Mouse (Mus musculus): ENCODE data around the gene Gm9821.

DNA sequence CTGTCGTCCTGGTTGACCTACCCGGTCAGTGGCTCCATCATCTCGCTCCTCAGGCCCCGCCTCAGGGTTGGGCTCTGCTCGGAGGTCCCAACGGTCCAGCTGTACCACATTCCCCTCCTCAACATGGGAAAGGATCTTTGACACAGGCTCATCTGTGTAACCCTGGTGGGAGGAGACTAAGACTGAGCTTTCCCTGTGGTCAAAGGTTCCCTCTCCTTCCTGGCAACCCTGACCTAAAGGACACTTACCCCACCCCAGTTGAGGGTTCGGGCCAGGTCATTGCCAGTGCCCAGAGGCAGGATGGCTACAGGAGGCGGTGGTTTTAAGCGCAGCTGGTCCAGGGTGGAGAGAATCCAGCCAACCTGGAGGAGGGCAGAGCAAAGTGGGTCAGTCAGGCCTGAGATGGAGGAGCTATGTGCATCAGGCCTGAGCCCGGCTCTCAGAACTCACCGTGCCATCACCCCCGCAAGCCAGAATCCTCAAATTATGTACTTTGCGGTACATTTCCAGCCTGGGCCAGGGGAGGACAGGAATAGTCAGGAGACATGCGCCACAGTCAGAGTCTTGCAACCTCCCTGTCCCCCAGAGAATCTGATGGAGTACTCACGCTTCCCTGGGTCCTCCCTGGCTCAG lies 6.1 kb upstream of the Gm9821 start:
- no peak for TF ChIP-seq POLR2A (IDR thresholded peaks at IDR 0.05; ENCODE audit: extremely low read depth, insufficient read depth, low read length)
- no peak for TF ChIP-seq CTCF (IDR thresholded peaks at IDR 0.05; ENCODE audit: low read depth, low read length)

Data from liver, adult 2 months (tissue).